Mouse (Mus musculus) limb, embryonic 12.5 days (tissue): ENCODE results near the gene Ldlrap1. TPM values are rescaled to one million over a fixed set of nuclear protein-coding genes. Genes with fewer than 3 reads are reported as not detected.

ENCODE experiments used
- ATAC-seq: fragments of 200-750 bp; cut with Nextera tagmentation; 2 replicates; pipeline ENCODE4 v1.8.0; 2017; ENCODE audit warnings: low read depth, moderate TSS enrichment; ENCODE audit not compliant: insufficient number of reproducible peaks, insufficient read depth, low FRiP score, low TSS enrichment
- H3K27ac ChIP-seq: fragments of 300-500 bp; sonication (generic); 2 replicates; pipeline ENCODE4 v1.5.1; 2016; ENCODE audit warnings: mild to moderate bottlenecking, moderate library complexity
- H3K27me3 ChIP-seq: fragments of 300-500 bp; sonication (generic); 2 replicates; pipeline ENCODE4 v1.6.1; 2016; ENCODE audit warnings: mild to moderate bottlenecking, moderate library complexity
- H3K36me3 ChIP-seq: fragments of 300-500 bp; sonication (generic); 2 replicates; pipeline ENCODE4 v1.6.1; 2016; ENCODE audit warnings: mild to moderate bottlenecking, moderate library complexity
- H3K4me1 ChIP-seq: fragments of 300-500 bp; sonication (generic); replicated peaks from 2 replicates; pipeline ENCODE4 v1.6.1; 2016
- H3K4me2 ChIP-seq: fragments of 300-500 bp; sonication (generic); 2 replicates; pipeline ENCODE4 v1.6.1; 2016; ENCODE audit warnings: mild to moderate bottlenecking, moderate library complexity
- H3K4me3 ChIP-seq: fragments of 300-500 bp; sonication (generic); replicated peaks from 2 replicates; pipeline ENCODE4 v1.5.1; 2016; ENCODE audit warnings: mild to moderate bottlenecking
- H3K9ac ChIP-seq: fragments of 300-500 bp; sonication (generic); replicated peaks from 2 replicates; pipeline ENCODE4 v1.6.1; 2016; ENCODE audit warnings: mild to moderate bottlenecking, moderate library complexity
- H3K9me3 ChIP-seq: fragments of 300-500 bp; sonication (generic); 2 replicates; pipeline ENCODE4 v1.6.1; 2016; ENCODE audit warnings: mild to moderate bottlenecking, moderate library complexity
- WGBS: fragments of 180-500 bp; shearing (Covaris S2); methylation state at CpG from one replicate; pipeline ENCODE4 v1.1.7; 2016; 5-methylcytosine and 5-hydroxymethylcytosine counted together
- polyA plus RNA-seq: library from polyadenylated mRNA; unstranded; fragments of >200 nt; fragmentation: Nextera tagmentation; extraction: Ambion mirVana; gene quantifications from 2 replicates; pipeline ENCODE4 v1.2.1, GENCODE M21; 2016

Gene Ldlrap1
- polyA plus RNA-seq, 1 experiment from 2014 or later, result 23.3 TPM

GRCm38 (mm10) chr4:134704590-134704989 lies 63.2 kb downstream of the Ldlrap1 start:
- Histone ChIP-seq H3K27me3 (peaks cover 41% of the 10 kb centered on the region), H3K4me2 (peak overlapping the region; percentile 99), H3K9me3 (no peaks in the 10 kb centered on the region), H3K4me3 (peak overlapping the region; percentile 64), H3K27ac (no peak overlapping the region), H3K4me1 (peaks cover 31% of the 10 kb centered on the region), H3K9ac (peak overlapping the region; percentile 42), H3K36me3 (no peaks in the 10 kb centered on the region)
- ATAC-seq, result peak; percentile 8; the same call in 1 of the 2 replicates
- WGBS, result under 1% methylated on average over 21 of the region's 21 CpGs

DNA sequence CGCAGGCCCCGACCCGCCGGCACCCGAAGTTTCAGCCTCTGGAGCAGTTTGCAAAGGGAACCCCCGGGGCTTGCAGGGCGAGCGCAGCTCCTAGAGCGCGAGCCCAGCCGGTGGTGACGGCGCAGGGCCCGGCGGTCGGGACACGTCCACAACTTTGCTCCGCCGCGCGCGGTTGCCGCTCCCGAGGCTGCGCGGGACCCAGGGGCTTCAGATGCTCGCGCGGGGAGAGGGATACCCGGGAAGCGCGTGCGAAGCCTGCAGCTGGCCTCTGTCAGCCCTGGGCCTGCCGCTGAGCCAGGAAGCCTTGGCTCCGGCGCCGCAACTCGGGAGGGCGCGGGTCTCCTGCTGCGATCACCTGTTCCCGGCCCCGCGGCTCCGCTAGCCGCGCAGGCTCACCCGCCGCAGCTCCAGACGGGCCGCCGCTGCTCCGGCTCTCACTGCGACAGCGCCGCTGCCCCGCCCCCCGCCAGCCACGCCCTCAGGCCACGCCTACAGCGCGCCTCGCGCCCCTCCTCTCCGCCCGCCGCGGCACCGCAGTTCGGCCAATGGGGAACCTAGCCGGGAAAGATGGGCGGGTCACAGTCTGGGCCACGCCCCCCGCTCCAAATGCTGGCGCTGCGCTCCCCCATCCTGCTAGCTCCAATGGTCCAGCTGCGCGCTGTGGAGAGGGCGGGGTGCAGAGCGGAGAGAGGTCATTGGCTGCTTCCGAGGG lies 63.8 kb downstream of the Ldlrap1 start, which contains the start of gene Man1c1:
Gene Man1c1, minus strand, starts transcription at position 456 of the 712 bp plus-strand sequence.
- Histone ChIP-seq H3K27ac (0 out of 2 replicates have a peak within 1 kb of the TSS, but pooled peaks have one; percentile 23), H3K27me3 (peaks cover 41% of the 10 kb centered on the region), H3K36me3 (no peaks in the 10 kb centered on the region), H3K4me2 (peak within 1 kb of the TSS; percentile 99), H3K4me3 (peak within 1 kb of the TSS; percentile 64), H3K9me3 (no peaks in the 10 kb centered on the region), H3K9ac (peak within 1 kb of the TSS; percentile 64), H3K4me1 (peaks cover 31% of the 10 kb centered on the region)
- under 1% methylated on average over 66 of the region's 81 CpGs for WGBS
- ATAC-seq, result peak; percentile 93

- under 1% methylated on average over 86 of the region's 90 CpGs for WGBS
- H3K9ac ChIP-seq, result peak overlapping the region; percentile 64
- peaks cover 41% of the 10 kb centered on the region for H3K27me3 ChIP-seq
- H3K36me3 ChIP-seq, result no peaks in the 10 kb centered on the region
- H3K27ac ChIP-seq, result no peak overlapping the region
- peaks cover 31% of the 10 kb centered on the region for H3K4me1 ChIP-seq
- H3K4me2 ChIP-seq, result peak overlapping the region; percentile 99
- H3K9me3 ChIP-seq, result no peaks in the 10 kb centered on the region
- ATAC-seq, result no peak
- H3K4me3 ChIP-seq, result peak overlapping the region; percentile 64
Observed at GRCm38 (mm10) chr4:134702981-134703834, 64.6 kb downstream of the Ldlrap1 start.

- H3K9ac ChIP-seq, result no peak overlapping the region
- peak overlapping the region; percentile 99 for H3K4me2 ChIP-seq
- H3K4me3 ChIP-seq, result peak overlapping the region; percentile 64; the same call in 1 of the 2 replicates
- peaks cover 38% of the 10 kb centered on the region for H3K27me3 ChIP-seq
- WGBS, result 34% methylated on average over 6 of the region's 6 CpGs
- H3K9me3 ChIP-seq, result no peaks in the 10 kb centered on the region
- peaks cover 31% of the 10 kb centered on the region for H3K4me1 ChIP-seq
- no peak for ATAC-seq
- H3K27ac ChIP-seq, result no peak overlapping the region
- H3K36me3 ChIP-seq, result no peaks in the 10 kb centered on the region
Observed at GRCm38 (mm10) chr4:134701934-134702333, 65.9 kb downstream of the Ldlrap1 start.

- Histone ChIP-seq H3K36me3 (no peaks in the 10 kb centered on the region), H3K4me2 (no peak overlapping the region)
Observed at GRCm38 (mm10) chr4:134700911-134701310, 66.9 kb downstream of the Ldlrap1 start.

GRCm38 (mm10) chr4:134693202-134693940 lies 74.5 kb downstream of the Ldlrap1 start:
- peaks cover 6% of the 10 kb centered on the region; the same call in 1 of the 2 replicates for H3K9me3 ChIP-seq
- no peak overlapping the region for H3K4me3 ChIP-seq
- no peaks in the 10 kb centered on the region for H3K27me3 ChIP-seq
- H3K4me2 ChIP-seq, result no peak overlapping the region
- no peaks in the 10 kb centered on the region for H3K4me1 ChIP-seq
- H3K27ac ChIP-seq, result no peak overlapping the region
- H3K9ac ChIP-seq, result no peak overlapping the region
- ATAC-seq, result no peak
- 76% methylated on average over 9 of the region's 9 CpGs for WGBS
- peaks cover 5% of the 10 kb centered on the region; the same call in 1 of the 2 replicates for H3K36me3 ChIP-seq

More at GRCm38 (mm10) chr4:134700911-134701310, 66.9 kb downstream of the Ldlrap1 start:
- Histone ChIP-seq H3K9me3 (no peaks in the 10 kb centered on the region), H3K9ac (no peak overlapping the region), H3K27me3 (peaks cover 38% of the 10 kb centered on the region), H3K27ac (no peak overlapping the region), H3K4me1 (peaks cover 31% of the 10 kb centered on the region), H3K4me3 (no peak overlapping the region)
- 88% methylated on average over 2 of the region's 2 CpGs for WGBS
- ATAC-seq, result no peak

DNA sequence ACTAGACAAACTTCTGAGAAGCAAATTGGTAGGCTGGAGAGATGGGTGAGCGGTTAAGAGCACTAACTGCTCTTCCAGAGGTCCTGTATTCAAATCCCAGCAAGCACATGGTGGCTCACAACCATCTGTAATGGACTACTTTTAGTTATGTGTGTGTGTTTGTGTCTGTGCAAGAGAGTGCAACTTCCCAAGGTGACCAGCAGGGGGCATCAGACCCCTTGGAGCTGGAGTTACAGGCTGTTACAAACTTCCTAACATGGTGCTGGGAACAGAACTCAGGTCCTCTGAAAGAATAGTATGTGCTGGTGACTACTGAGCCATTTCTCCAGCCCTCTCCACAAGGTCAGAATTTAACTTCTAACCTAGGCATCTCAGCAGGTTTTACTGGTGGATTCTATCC lies 75.4 kb downstream of the Ldlrap1 start:
- ATAC-seq, result no peak
- Histone ChIP-seq H3K9ac (no peak overlapping the region), H3K4me1 (no peaks in the 10 kb centered on the region), H3K4me3 (no peak overlapping the region), H3K4me2 (no peak overlapping the region), H3K27ac (no peak overlapping the region), H3K9me3 (peaks cover 6% of the 10 kb centered on the region; the same call in 1 of the 2 replicates), H3K27me3 (no peaks in the 10 kb centered on the region), H3K36me3 (peaks cover 5% of the 10 kb centered on the region; the same call in 1 of the 2 replicates)
- WGBS, result 93% methylated on average over 1 of the region's 1 CpGs

Other genes starting within 250 kb of the Ldlrap1 start
- 118 TPM in 2 replicates for gene Mtfr1l, start 232.6 kb downstream of the Ldlrap1 start, polyA plus RNA-seq
- 14.7 and 47.6 TPM in 2 replicates for gene Selenon, start 215.9 kb downstream of the Ldlrap1 start, polyA plus RNA-seq
- gene Man1c1, start 63.7 kb downstream of the Ldlrap1 start, polyA plus RNA-seq, result 2.9 and 3.4 TPM in 2 replicates
- gene Maco1, start 85.3 kb upstream of the Ldlrap1 start, polyA plus RNA-seq, result 59.0 and 60.7 TPM in 2 replicates
- 7.8 TPM in 2 replicates for gene Rhd, start 96.5 kb upstream of the Ldlrap1 start, polyA plus RNA-seq
- 156 and 159 TPM in 2 replicates for gene Tmem50a, start 147.0 kb upstream of the Ldlrap1 start, polyA plus RNA-seq
- gene Rsrp1, start 155.6 kb upstream of the Ldlrap1 start, polyA plus RNA-seq, result 510 and 528 TPM in 2 replicates
- 72.9 and 73.8 TPM in 2 replicates for gene Syf2, start 162.9 kb upstream of the Ldlrap1 start, polyA plus RNA-seq